Mouse (Mus musculus): Measurements from ENCODE around the gene Fam120b. TPM values are rescaled to one million over a fixed set of nuclear protein-coding genes. Genes with fewer than 3 reads are reported as not detected.

The Fam120b gene
- 10 to 100 TPM; 39.3 to 42.3 TPM for polyA plus RNA-seq (2017; shearing (Covaris generic))

DNA sequence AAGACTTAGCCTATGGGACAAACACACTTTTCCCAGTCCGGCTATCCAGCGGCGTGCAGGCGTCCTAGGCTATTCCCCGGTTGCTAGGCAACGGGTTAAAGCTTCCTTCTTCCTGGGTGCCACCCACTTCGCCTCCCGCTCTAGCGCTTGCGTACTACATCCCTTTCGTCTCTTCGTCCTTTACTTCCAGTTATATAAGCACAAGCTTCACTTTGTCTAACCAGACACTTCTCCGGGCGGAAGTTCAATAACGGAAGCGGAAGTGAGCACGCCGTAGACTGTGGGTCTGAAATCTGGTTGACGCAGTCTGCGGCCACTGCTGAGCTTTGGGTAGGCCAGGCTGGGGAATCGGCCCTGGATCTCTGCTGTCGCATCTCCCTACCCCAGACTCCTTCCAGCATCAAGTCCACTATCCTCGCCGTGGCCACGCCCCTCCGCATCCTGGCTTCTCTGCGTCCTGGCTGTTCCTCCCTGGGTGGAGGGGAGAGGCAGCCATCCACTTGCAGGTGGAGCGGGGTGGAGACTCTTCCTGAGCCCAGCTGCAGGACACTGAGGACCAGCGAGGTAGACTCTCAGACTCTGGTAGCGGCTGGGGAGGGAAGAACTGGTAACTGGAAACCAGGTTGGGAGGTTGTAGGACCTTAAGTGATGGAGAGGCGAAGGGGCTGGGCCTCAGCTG is at the start of gene Fam120b:
Gene Fam120b (plus strand): TSS at position 206 of the 679 bp plus-strand sequence.

GRCm38 (mm10) chr17:15376494-15377181 is 19.4 kb upstream of the Fam120b start, which contains the start of gene Dll1:
Gene Dll1, minus strand, starts transcription at chr17:15376872.

Other genes starting within 250 kb of the Fam120b start
- under 1 TPM in 1 of 2 experiments, not detected in 1; 0.66 TPM for gene Dll1, start 19.3 kb upstream of the Fam120b start, polyA plus RNA-seq (2017; shearing (Covaris generic))
- gene Psmb1, start 103.5 kb downstream of the Fam120b start, polyA plus RNA-seq (2017; shearing (Covaris generic)): 100 to 1,000 TPM; 242 to 245 TPM
- gene Tbp, start 103.7 kb downstream of the Fam120b start, polyA plus RNA-seq (2017; shearing (Covaris generic)): 10 to 100 TPM; 49.4 to 52.3 TPM
- gene Pdcd2, start 131.1 kb downstream of the Fam120b start, polyA plus RNA-seq (2017; shearing (Covaris generic)): 100 to 1,000 TPM in 1 of 2 experiments, 10 to 100 TPM in 1; 91.9 to 133 TPM
- 1 to 10 TPM; 4.8 to 9.1 TPM for gene Prdm9, start 168.2 kb downstream of the Fam120b start, polyA plus RNA-seq (2017; shearing (Covaris generic))

Measured in inflammation-experienced regulatory T-cells (primary cell).